Mouse (Mus musculus): ENCODE measurements around the gene Arhgap22. TPM values are rescaled to one million over a fixed set of nuclear protein-coding genes. Genes with fewer than 3 reads are reported as not detected.

Gene Arhgap22
- 2.8 and 3.5 TPM in 2 replicates for polyA plus RNA-seq (2014; fragmentation: Nextera tagmentation; extraction: Ambion mirVana)

DNA sequence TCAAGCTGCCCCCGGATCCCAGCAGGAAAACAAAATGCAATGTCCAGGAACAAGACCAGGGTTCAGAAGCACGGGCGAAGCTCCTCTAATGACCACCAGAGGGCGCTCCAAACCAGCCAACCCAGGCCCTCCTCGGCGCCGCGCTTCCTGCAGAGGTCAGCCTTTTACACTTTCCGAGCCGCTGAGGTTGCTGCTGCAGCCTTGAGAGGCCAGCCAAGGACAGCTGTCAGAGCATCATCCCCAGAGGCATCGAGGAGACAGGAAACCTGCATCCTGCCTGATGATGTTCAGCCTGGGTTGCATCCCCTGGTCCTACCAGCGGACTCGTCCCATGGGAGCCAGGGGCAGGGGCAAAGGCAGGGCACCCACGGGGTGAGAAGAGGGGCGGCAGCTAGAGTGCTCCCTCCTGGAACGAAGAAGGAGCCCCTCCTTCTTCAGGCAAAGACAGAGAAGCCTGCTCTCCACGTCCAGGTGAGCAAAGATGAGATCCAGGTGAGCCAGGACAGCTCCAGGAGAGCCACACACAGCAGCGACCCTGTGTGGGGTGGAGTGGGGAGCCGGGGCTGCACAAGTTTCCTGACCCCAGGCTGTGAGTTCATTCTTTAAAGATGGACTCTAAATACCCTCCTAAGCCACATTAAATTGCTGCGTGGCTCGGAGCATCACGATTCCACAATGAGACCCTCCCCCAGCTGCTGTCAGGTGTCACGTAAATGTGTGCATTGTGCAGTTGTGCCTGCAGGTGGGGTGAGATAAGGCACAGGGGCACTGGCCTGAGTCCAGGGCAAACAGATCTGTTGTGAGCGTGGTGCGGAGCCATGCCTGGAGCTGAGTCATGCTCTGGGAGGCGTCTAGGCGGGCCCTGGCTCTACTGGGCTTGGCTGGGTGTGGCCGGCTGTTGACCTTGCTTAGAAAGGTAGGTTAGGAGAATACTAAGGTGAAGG is at the start of gene Arhgap22:
Gene Arhgap22 (plus strand): TSS at position 204 of the 944 bp plus-strand sequence.
- H3K27me3 ChIP-seq (ENCODE audit: control insufficient read depth, insufficient read depth, low read length): no peaks in the 10 kb centered on the region
- 17% methylated on average over 28 of the region's 28 CpGs for WGBS

DNA sequence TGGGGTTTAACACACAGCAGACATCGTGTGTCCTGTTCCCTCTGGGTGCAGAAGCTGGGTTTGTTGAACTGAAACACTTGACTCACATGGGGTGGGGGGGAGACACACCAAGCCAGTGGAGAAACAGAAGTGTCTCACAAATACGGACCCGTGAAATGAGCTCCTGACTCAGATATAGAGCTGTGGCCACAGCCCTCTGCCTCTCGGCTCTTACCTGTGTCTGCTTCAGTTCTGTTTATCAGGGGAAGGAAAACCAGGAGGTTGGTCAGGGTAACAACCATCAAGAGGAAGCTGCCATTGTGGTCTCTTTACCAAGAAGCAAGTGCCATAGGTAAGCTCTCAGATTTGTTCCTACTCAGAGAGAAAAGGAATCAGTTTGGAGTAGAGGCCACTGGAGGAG is 45.1 kb upstream of the Arhgap22 start:
- DNase-seq (ENCODE audit: low spot score) (no peak), ATAC-seq (ENCODE audit: low FRiP score) (no peak)
- H3K27me3 ChIP-seq (ENCODE audit: control insufficient read depth, insufficient read depth, low read length): no peaks in the 10 kb centered on the region
- H3K4me3 ChIP-seq (replicated peaks; ENCODE audit: low read length): no peak overlapping the region
- WGBS: 93% methylated on average over 4 of the region's 4 CpGs
- no peak overlapping the region for H3K27ac ChIP-seq
- no peaks in the 10 kb centered on the region for H3K36me3 ChIP-seq (replicated peaks; ENCODE audit: control insufficient read depth, insufficient read depth)
- H3K4me2 ChIP-seq (replicated peaks): no peak overlapping the region
- H3K9ac ChIP-seq: no peak overlapping the region
- H3K4me1 ChIP-seq (replicated peaks; ENCODE audit: control insufficient read depth, insufficient read depth, low read length): no peaks in the 10 kb centered on the region
- H3K9me3 ChIP-seq (ENCODE audit: control insufficient read depth, low read length): no peaks in the 10 kb centered on the region

More for the DNA sequence above, at the start of gene Arhgap22:
- peak; percentile 75 for ATAC-seq (ENCODE audit: low FRiP score)
- peak; percentile 90 for DNase-seq (ENCODE audit: low spot score)
- Histone ChIP-seq H3K4me1 (replicated peaks; ENCODE audit: control insufficient read depth, insufficient read depth, low read length) (no peaks in the 10 kb centered on the region; the same call in 1 of the 2 replicates), H3K9me3 (ENCODE audit: control insufficient read depth, low read length) (no peaks in the 10 kb centered on the region), H3K4me2 (replicated peaks) (peak within 1 kb of the TSS; percentile 55), H3K4me3 (replicated peaks; ENCODE audit: low read length) (peak within 1 kb of the TSS; percentile 22), H3K27ac (no peak within 1 kb of the TSS), H3K9ac (peak within 1 kb of the TSS; percentile 53), H3K36me3 (replicated peaks; ENCODE audit: control insufficient read depth, insufficient read depth) (no peaks in the 10 kb centered on the region)

DNA sequence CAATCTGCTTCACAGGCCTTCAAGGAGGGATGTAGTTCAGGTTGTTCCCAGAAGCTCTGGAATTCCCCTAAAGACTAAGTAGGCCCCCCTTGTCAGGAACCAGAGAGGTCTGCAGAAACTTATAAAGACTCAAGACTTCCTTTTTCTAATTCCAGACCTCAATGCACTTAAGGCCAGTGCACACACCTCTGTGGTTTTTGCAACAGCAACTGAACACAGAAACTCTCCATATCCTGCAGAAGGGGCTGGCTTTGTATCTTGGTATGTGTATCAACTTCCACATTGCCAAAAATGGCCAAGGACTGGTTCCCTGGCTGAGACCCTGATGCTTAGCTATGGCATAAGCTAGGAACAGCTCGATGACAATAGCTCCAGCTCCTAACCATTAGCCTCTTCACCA is 41.9 kb upstream of the Arhgap22 start:
- Histone ChIP-seq H3K27me3 (ENCODE audit: control insufficient read depth, insufficient read depth, low read length) (no peaks in the 10 kb centered on the region), H3K4me2 (replicated peaks) (no peak overlapping the region), H3K36me3 (replicated peaks; ENCODE audit: control insufficient read depth, insufficient read depth) (no peaks in the 10 kb centered on the region), H3K27ac (no peak overlapping the region), H3K9me3 (ENCODE audit: control insufficient read depth, low read length) (no peaks in the 10 kb centered on the region), H3K4me3 (replicated peaks; ENCODE audit: low read length) (no peak overlapping the region), H3K4me1 (replicated peaks; ENCODE audit: control insufficient read depth, insufficient read depth, low read length) (no peaks in the 10 kb centered on the region), H3K9ac (no peak overlapping the region)
- 88% methylated on average over 1 of the region's 1 CpGs for WGBS
- DNase-seq (ENCODE audit: low spot score) (no peak), ATAC-seq (ENCODE audit: low FRiP score) (no peak)

DNA sequence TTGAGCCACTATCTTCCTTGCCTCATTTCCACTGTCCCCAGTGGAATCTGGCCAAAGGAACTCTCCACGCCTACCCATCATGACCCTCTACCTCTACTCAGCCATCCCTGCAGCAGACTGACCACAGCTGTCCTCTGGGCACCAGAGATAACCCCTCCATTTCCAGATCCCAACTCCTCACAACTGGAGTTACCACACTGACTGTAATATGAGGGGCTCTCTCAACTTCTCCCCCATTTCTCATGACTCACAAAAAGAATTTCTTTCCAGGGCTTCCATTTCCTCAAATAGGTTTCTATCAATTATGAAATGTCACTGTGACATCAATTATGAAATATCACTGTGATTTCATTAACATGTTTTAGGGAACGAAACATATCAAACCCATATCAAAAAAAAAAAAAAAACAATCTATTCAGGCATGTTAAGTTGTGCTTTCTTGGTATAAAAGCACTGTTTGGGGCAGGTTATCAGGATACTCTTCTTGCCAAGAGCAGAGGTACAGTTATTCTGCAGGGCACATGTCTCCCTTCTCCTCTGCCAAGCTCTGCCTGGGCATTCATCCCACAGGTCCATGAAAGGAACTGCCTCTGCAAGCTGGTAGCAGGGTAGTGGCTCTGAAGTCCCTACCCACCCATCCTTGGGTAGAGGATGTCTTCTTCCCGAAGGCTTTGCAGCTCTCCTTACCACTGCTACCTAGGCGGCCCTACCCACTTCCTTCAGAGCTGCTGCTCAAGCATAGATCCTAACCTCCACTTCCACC is 38.6 kb upstream of the Arhgap22 start:
- Histone ChIP-seq H3K9ac (no peak overlapping the region), H3K4me1 (replicated peaks; ENCODE audit: control insufficient read depth, insufficient read depth, low read length) (no peaks in the 10 kb centered on the region), H3K4me2 (replicated peaks) (no peak overlapping the region), H3K27me3 (ENCODE audit: control insufficient read depth, insufficient read depth, low read length) (no peaks in the 10 kb centered on the region), H3K27ac (no peak overlapping the region), H3K9me3 (ENCODE audit: control insufficient read depth, low read length) (no peaks in the 10 kb centered on the region), H3K36me3 (replicated peaks; ENCODE audit: control insufficient read depth, insufficient read depth) (no peaks in the 10 kb centered on the region), H3K4me3 (replicated peaks; ENCODE audit: low read length) (no peak overlapping the region)
- DNase-seq (ENCODE audit: low spot score): no peak
- no peak for ATAC-seq (ENCODE audit: low FRiP score)
- WGBS: 78% methylated on average over 4 of the region's 4 CpGs

DNA sequence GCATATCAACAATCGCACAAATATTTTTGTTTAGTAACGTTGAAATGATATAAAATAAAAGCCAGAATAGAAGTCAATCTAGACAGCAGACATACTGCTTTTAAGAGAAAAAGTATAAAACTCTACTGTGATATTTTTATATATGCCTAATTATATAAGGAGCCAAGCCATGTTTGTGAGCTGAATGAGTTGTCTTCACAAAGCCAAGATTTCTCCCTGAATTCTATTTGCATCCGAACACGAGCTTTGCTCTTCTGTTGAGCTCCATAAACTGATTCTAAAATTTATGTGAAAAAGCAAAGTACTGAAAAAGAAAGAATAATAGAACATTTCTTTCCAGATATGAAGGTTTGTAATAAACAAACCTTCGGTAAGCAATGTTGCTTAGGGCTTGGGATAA is 33.7 kb upstream of the Arhgap22 start:
- ATAC-seq (ENCODE audit: low FRiP score): no peak
- Histone ChIP-seq H3K27ac (no peak overlapping the region), H3K4me3 (replicated peaks; ENCODE audit: low read length) (no peak overlapping the region)

DNA sequence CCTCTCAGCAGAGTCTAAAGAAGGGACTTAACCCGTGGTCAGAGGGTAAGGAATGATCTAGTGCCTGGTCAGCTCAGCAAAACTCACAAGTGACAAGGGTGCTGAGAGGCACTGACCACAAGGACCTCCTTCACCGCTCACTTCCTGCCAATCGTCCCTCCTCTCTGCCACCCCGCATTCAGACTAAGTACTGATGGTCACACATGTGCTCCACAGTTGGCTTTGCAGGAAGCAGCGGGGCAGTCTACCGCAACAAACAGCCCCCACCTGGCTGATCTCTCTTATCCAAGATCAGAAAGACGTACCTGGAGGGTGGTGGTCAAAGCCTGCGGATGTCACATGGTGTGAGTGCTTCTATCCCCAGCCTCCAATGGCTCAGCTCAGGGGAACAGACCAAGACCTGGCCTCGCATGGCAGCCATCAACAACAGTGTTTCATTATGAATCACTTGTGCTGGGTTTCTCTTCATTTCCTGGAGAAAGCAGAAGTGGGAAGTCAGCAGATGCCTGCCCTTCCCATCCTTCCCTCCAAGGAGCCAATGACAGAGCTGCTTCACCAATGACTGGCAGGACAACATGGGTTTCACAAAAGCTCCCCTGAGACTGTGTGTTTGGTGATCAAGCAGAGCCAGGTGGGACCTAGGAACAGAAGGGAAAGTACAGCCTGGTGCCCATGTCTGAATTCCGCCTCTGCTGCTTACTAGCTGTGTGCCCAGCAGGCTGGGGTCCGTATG is 28.6 kb upstream of the Arhgap22 start, which contains the start of gene Wdfy4:
Gene Wdfy4 (minus strand): TSS at position 441 of the 733 bp plus-strand sequence.
- no peak for DNase-seq (ENCODE audit: low spot score)
- H3K36me3 ChIP-seq (replicated peaks; ENCODE audit: control insufficient read depth, insufficient read depth): no peaks in the 10 kb centered on the region
- H3K27me3 ChIP-seq (ENCODE audit: control insufficient read depth, insufficient read depth, low read length): no peaks in the 10 kb centered on the region
- H3K9ac ChIP-seq: no peak within 1 kb of the TSS
- ATAC-seq (ENCODE audit: low FRiP score): no peak
- WGBS: 90% methylated on average over 11 of the region's 11 CpGs
- H3K4me2 ChIP-seq (replicated peaks): no peak within 1 kb of the TSS
- H3K4me3 ChIP-seq (replicated peaks; ENCODE audit: low read length): no peak within 1 kb of the TSS
- H3K9me3 ChIP-seq (ENCODE audit: control insufficient read depth, low read length): no peaks in the 10 kb centered on the region
- H3K27ac ChIP-seq: no peak within 1 kb of the TSS
- H3K4me1 ChIP-seq (replicated peaks; ENCODE audit: control insufficient read depth, insufficient read depth, low read length): no peaks in the 10 kb centered on the region

More for the DNA sequence above, 33.7 kb upstream of the Arhgap22 start:
- WGBS: 90% methylated on average over 5 of the region's 5 CpGs
- DNase-seq (ENCODE audit: low spot score): no peak
- no peak overlapping the region for H3K4me2 ChIP-seq (replicated peaks)
- no peak overlapping the region for H3K9ac ChIP-seq
- no peaks in the 10 kb centered on the region for H3K27me3 ChIP-seq (ENCODE audit: control insufficient read depth, insufficient read depth, low read length)
- no peaks in the 10 kb centered on the region for H3K36me3 ChIP-seq (replicated peaks; ENCODE audit: control insufficient read depth, insufficient read depth)
- no peaks in the 10 kb centered on the region for H3K4me1 ChIP-seq (replicated peaks; ENCODE audit: control insufficient read depth, insufficient read depth, low read length)
- no peaks in the 10 kb centered on the region for H3K9me3 ChIP-seq (ENCODE audit: control insufficient read depth, low read length)

DNA sequence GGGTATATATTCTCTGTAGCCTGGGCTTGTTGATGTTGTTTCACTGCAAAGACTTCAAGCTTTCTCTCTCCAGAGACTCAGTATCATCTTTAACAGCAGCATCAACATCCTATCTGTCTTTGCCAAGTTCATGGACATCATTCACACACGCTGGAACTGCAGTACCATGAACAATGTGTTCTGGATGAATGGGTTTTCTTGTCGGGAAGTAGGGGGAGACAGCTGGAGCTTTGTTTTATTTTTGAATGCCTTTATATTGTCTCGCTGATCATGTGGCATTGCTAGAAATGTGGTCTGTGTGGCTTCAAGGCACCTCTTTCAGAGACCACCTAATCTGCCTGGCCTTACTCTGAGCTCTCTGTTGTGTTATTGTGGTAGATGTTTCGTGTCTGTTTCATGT is 26.6 kb upstream of the Arhgap22 start:
- Histone ChIP-seq H3K4me2 (replicated peaks) (no peak overlapping the region), H3K9me3 (ENCODE audit: control insufficient read depth, low read length) (no peaks in the 10 kb centered on the region), H3K9ac (no peak overlapping the region), H3K4me3 (replicated peaks; ENCODE audit: low read length) (no peak overlapping the region), H3K27ac (no peak overlapping the region), H3K4me1 (replicated peaks; ENCODE audit: control insufficient read depth, insufficient read depth, low read length) (no peaks in the 10 kb centered on the region), H3K27me3 (ENCODE audit: control insufficient read depth, insufficient read depth, low read length) (no peaks in the 10 kb centered on the region), H3K36me3 (replicated peaks; ENCODE audit: control insufficient read depth, insufficient read depth) (no peaks in the 10 kb centered on the region)
- 24% methylated on average over 4 of the region's 4 CpGs for WGBS
- ATAC-seq (ENCODE audit: low FRiP score) (no peak), DNase-seq (ENCODE audit: low spot score) (no peak)

DNA sequence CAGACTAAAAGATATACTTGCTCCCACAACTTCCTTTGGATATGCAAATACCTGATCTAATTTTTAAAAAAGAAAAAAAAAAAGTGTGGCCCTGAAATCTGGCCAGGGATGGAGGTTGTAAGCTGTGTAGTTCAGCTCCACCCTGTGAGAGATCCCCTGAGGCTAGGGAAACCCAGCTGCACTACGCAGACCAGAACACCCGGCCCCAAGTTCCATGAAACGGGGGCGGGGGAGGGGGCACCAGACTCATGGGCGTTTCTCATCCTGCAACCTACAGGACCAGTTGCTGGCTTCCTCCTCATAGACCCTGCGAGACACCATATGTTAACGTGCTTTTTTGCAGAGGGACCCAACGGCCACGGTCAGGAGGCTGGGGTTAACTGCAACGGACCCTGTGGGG is 24.6 kb upstream of the Arhgap22 start:
- Histone ChIP-seq H3K4me2 (replicated peaks) (no peak overlapping the region), H3K27ac (no peak overlapping the region), H3K27me3 (ENCODE audit: control insufficient read depth, insufficient read depth, low read length) (no peaks in the 10 kb centered on the region), H3K4me1 (replicated peaks; ENCODE audit: control insufficient read depth, insufficient read depth, low read length) (no peaks in the 10 kb centered on the region), H3K9ac (no peak overlapping the region), H3K36me3 (replicated peaks; ENCODE audit: control insufficient read depth, insufficient read depth) (no peaks in the 10 kb centered on the region), H3K4me3 (replicated peaks; ENCODE audit: low read length) (no peak overlapping the region), H3K9me3 (ENCODE audit: control insufficient read depth, low read length) (no peaks in the 10 kb centered on the region)
- ATAC-seq (ENCODE audit: low FRiP score): no peak
- no peak for DNase-seq (ENCODE audit: low spot score)
- 69% methylated on average over 10 of the region's 10 CpGs for WGBS

Measured in hindbrain, embryonic 14.5 days (tissue).